Mouse (Mus musculus) left cerebral cortex, adult 18-20 months (tissue): ENCODE measurements around the gene Zbtb20. TPM values are rescaled to one million over a fixed set of nuclear protein-coding genes. Genes with fewer than 3 reads are reported as not detected.

ENCODE experiments used
- DNase-seq, 2 experiments: peaks; one replicate each; pipeline ENCODE4 v3.0.0; 2021 to 2022; ENCODE audit warnings: low spot score in 2 of 2, mixed read lengths in 1 of 2
- total RNA-seq, 2 experiments: library from RNA; stranded (reverse); gene quantifications; 2 replicates each; pipeline ENCODE4 v1.2.3; 2021

Gene Zbtb20
- total RNA-seq, 2 experiments from 2014 or later: 44.7 to 44.8 TPM

GRCm38 (mm10) chr16:43580321-43580822, 704.7 kb downstream of the Zbtb20 start:
- DNase-seq: no peak

GRCm38 (mm10) chr16:43581551-43581950, 705.9 kb downstream of the Zbtb20 start:
- DNase-seq: no peak

GRCm38 (mm10) chr16:43586859-43587429, 711.3 kb downstream of the Zbtb20 start:
- DNase-seq: no peak

GRCm38 (mm10) chr16:43590704-43591493, 715.2 kb downstream of the Zbtb20 start:
- no peak for DNase-seq

- no peak for DNase-seq
These were observed 716.4 kb downstream of the Zbtb20 start for GRCm38 (mm10) chr16:43592062-43592461.

GRCm38 (mm10) chr16:43592801-43593200, 717.1 kb downstream of the Zbtb20 start:
- DNase-seq: no peak

GRCm38 (mm10) chr16:43597375-43598060, 721.8 kb downstream of the Zbtb20 start:
- peak in 1 of 2 experiments; percentile 21 for DNase-seq

- DNase-seq: no peak
These were observed 724.0 kb downstream of the Zbtb20 start for GRCm38 (mm10) chr16:43599707-43600106.

- DNase-seq: no peak
These were observed 726.9 kb downstream of the Zbtb20 start for GRCm38 (mm10) chr16:43602573-43602972.

- DNase-seq: no peak
These were observed 728.0 kb downstream of the Zbtb20 start for GRCm38 (mm10) chr16:43603591-43604141.

- no peak for DNase-seq
These were observed 728.8 kb downstream of the Zbtb20 start for GRCm38 (mm10) chr16:43604399-43605013.

- DNase-seq: no peak
These were observed 731.4 kb downstream of the Zbtb20 start for GRCm38 (mm10) chr16:43607086-43607485.

GRCm38 (mm10) chr16:43608066-43608465, 732.4 kb downstream of the Zbtb20 start:
- no peak for DNase-seq

- DNase-seq: no peak
These were observed 734.7 kb downstream of the Zbtb20 start for GRCm38 (mm10) chr16:43610375-43610774.

GRCm38 (mm10) chr16:43616348-43616747, 740.7 kb downstream of the Zbtb20 start:
- no peak for DNase-seq

GRCm38 (mm10) chr16:43617346-43617745, 741.7 kb downstream of the Zbtb20 start:
- no peak for DNase-seq

GRCm38 (mm10) chr16:43618286-43618685, 742.6 kb downstream of the Zbtb20 start:
- no peak for DNase-seq

GRCm38 (mm10) chr16:43619277-43619676, 743.6 kb downstream of the Zbtb20 start:
- DNase-seq: no peak

- no peak for DNase-seq
These were observed 744.7 kb downstream of the Zbtb20 start for GRCm38 (mm10) chr16:43620359-43620758.

- no peak for DNase-seq
These were observed 747.8 kb downstream of the Zbtb20 start for GRCm38 (mm10) chr16:43623315-43624000.

GRCm38 (mm10) chr16:43624876-43625275, 749.2 kb downstream of the Zbtb20 start:
- DNase-seq: no peak
